Mouse (Mus musculus) adrenal gland, adult 18-20 months (tissue): ENCODE measurements around the gene Peli3. TPM values are rescaled to one million over a fixed set of nuclear protein-coding genes. Genes with fewer than 3 reads are reported as not detected.

ENCODE experiments used
- DNase-seq, 2 experiments: peaks; one replicate each; pipeline ENCODE4 v3.0.0; 2021 to 2022; ENCODE audit warnings: low spot score in 2 of 2
- total RNA-seq, 2 experiments: library from RNA; stranded (reverse); gene quantifications; 1 replicate in 1 of 2; 2 replicates in 1 of 2; pipeline ENCODE4 v1.2.3; 2021

The Peli3 gene
- total RNA-seq, 2 experiments from 2014 or later: 6.8 to 8.9 TPM

DNA sequence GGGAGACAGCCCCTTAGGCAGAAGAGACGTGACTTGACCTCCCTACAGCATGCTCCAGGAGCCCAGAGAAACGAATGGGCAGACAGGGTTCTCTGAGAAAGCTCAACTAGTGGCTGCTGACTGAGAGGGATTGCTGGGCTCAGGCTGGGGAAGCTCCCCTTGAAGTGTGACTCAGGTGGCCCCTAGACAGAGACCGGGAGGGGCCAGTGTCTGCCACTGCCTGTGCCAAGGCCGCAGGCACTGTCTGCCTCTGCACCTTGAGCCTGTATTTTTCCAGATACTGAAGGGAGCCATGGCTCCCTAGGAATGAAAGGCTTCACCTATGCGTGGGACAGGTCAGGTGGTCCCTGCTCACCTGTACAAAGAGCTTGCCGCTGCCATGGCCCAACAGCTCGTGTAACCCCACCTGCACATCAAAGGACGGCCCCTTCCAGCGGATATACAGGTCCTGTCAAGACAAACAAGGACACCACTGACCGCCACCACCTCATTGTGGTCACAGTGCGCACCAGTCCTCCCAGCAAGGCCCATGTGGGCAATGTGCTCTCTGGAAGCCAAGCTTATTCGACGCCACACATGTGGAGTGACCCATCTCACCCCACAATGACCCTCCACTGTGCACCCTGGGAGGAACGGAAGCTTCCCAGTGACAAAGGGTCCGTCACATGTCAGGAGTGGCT, 26.9 kb downstream of the Peli3 start:
- DNase-seq: peak in 1 of 2 experiments; percentile 23

DNA sequence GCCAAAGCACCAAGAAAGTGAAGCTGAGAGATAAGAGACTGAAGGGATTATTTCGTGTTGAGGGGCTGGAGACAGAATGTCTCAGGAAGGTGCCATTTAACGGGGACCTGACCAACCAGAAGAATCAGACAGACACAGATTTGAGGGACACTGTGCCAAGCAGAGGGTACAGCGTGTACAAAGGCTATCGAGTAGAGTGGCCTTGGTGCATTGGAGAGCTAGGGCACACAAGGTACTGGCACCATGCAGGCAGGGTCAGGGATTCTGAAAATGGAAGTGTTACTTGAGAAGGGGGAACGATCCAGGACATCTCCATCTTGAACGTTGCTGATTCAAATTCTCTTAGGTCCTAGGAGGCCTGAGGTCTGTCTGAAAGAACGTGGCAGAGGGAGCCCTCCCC, 33.6 kb downstream of the Peli3 start:
- no peak for DNase-seq

DNA sequence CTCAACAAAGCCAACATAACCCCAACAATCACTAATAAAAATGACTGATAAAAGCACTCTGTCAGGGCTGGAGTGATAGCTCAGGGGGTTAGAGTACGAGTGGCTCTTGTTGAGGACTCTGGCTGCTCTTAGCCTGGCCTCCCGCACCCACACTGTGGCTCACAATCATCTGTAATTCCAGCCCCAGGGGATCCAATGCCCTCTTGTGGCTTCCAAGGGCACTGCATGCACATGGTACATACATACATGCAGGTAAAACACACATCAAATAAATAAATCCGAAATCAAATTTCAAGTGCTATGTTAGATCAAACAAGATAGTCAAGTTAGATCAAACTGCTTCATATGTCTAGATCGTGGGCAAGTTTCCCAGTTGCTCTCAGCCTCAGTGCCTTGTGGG, 34.8 kb downstream of the Peli3 start:
- DNase-seq: no peak

DNA sequence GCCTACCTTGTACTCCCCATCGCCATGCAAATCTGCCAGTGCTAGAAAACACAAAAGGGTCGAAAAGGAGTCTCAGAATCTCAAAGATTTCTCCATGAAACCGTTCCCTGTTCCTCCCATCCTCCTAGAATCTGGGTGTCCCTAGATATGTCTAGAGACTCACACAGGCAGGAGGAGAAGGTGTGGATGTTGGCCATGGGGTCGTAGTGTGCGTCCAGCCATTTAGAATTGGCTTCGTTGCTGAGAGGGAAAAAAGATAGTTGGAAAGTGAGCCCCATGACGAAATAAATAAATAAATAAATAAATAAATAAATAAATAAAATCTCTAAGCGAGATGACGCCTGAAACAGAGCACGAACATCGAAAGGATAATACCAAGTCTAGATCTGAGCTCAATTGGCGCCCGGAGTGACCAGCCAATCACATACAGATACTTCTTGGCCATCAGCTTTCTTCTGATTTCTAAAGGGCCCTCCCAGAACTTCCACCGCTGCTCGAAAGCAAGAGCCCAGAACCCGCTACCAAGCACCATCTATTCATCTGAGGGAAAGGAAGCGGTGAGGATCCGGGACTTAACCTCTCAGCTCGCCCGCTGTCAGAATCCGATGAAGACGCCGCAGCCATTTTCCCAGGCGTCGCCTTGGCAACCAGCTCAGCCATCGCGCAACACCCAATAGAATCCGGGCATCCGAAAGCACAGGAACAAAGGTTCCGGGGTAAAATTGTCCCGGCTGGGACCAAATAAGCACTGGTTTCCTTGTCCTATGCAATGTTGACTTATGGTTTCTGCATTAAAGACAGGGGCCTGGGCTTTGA, 36.7 kb downstream of the Peli3 start, which contains the start of gene Bbs1:
Bbs1 (minus strand) TSS at position 650 of the 816 bp plus-strand sequence.
- DNase-seq: peak; percentile 72 to 78

DNA sequence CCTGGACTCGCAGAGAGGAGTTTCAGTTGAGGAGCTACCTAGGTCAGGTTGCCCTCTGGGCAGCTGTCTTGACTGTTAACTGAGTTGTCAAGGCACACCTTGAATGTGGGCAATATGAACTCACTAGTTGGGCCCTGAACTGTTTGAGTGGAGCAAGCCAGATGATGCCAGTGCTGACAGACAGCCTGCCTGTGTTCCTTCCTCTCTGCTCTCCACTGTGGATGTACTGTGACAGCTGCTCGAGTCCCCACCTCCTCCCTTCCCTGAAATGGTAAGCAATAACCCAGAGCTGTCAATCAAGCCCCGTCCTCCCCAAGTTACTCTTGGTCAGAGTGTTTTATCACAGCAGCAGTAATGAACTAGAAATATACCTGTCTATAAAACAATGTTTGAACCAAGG, 43.0 kb downstream of the Peli3 start:
- DNase-seq: no peak

DNA sequence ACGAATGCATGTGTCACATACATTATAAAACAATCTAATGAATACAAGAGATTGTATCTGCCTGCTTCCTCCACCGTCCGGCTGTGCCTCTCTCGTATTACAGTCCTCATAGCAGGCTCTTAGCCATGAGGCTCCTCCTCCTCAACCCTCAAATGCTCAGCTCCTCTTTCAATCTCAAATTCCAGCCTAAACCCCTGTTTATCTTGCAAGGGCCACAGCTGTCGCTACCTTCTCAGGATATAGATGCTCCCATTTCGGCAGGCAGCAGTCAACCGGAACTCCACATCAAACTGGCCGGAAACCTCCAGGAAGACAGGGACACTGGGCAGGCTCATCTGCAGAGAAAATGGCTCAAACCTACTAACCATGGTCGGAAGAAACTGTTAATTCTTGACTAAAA, 44.0 kb downstream of the Peli3 start:
- DNase-seq: no peak

DNA sequence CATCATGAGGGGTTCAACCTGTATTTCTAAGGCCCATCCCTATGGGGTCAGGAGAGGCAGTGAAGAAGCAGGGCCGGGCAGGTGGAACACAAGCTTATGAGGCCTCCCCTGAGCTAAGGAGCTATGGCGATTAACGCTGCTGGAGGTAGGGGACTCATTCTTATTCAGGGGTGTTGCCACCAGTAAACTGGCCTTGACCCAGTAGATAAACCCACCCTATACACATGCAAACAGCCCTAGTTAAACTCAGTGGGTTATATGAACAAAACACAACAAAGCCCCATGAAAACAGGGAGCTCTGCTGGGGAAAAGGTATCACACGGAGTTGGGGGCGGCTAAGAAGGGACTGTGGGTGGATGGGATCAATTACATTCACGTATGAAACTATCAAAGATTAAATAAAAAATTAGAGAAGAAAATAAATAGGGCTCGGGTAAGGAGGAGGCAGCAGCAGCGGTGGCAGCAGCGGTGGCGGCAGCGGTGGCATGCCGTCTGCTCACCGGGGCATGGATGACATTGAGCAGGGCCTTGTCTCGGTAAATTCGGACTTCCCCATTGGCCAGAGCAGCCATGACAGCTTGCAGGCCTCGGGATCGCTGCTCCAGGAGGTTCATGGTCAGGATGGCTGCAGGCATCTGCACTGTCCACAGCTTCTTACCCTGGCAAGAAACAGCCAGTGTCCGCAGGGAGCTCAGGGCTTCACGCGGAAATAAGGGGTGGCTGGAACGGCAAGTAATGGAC, 46.0 kb downstream of the Peli3 start:
- DNase-seq: no peak

DNA sequence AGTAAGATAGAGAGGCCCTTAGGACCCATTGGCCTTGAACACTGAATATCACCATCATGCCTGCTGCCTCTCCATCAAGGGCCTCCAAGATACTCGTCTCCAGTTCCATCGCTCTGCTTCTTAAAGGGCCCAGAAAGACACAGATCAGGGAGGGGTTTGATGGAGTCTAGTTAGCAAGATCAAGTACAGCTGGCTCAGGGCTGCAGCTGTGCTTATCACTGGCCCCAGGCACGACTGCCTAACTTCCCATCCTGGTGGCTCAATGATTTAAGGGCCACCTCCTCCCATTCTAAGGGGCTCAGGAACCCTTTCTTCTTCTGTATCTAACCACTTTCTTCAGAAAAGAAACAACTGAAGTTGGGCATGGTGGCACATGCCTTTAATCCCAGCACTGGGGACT, 51.1 kb downstream of the Peli3 start:
- no peak for DNase-seq

DNA sequence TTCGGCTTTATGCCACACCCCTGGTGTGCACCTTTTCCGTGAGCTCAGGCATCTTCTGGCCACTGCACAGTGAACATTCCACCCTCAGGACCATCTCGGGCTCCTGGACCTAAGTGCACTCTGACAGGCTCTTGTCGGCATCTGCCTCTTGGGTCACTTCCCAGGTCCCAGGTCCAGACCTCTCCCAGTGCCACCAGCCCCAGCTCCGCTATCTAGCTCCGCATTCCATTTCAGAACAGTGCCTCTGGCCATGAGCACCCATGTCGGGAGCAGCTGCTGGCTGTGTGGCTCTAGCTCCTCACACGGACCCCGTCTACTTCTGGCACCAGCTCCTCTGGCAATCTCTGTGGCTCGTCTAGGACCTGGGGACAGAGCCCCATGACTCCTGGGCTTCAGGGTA, 53.1 kb downstream of the Peli3 start:
- no peak for DNase-seq

DNA sequence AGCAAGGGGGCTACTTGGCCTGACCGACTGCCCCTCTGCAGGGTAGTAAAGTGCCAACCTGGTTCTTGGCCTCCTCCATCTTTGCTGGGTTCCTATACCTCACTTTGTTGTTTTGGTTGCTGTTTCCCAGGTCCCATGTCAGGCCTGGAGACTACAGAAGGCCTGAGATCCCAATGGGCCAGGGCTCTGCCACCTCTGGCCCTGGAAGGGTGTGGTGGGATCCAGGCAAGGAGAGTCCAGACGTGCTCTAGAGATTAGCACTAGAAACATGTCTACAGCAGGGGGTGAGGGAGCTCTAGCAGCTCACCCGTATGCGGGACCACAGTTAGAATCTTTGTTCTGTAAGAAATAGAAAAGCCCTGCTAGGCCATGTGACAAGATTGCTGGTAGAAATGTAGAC, 59.0 kb downstream of the Peli3 start:
- no peak for DNase-seq

Other genes with a start within 250 kb of the Peli3 start
- not detected for gene Gm960, start 244.5 kb downstream of the Peli3 start, total RNA-seq
- 1 to 10 TPM in 1 of 2 experiments, under 1 TPM in 1; 0.58 to 1.3 TPM for gene Sptbn2, start 232.0 kb downstream of the Peli3 start, total RNA-seq
- gene Rbm4b, start 186.6 kb downstream of the Peli3 start, total RNA-seq: 10 to 100 TPM; 18.4 to 18.8 TPM
- gene Rbm4, start 149.2 kb downstream of the Peli3 start, total RNA-seq: 10 to 100 TPM; 64.1 to 66.8 TPM
- gene Gm21992, start 131.5 kb downstream of the Peli3 start, total RNA-seq: 10 to 100 TPM; 28.1 to 30.6 TPM
- 10 to 100 TPM; 46.1 to 59.0 TPM for gene Rbm14, start 131.5 kb downstream of the Peli3 start, total RNA-seq
- 100 to 1,000 TPM in 1 of 2 experiments, 10 to 100 TPM in 1; 94.4 to 109 TPM for gene Ccs, start 103.8 kb downstream of the Peli3 start, total RNA-seq
- under 1 TPM in 1 of 2 experiments, not detected in 1; 0.13 TPM for gene Ccdc87, start 103.8 kb downstream of the Peli3 start, total RNA-seq
- 100 to 1,000 TPM; 318 to 345 TPM for gene Ctsf, start 88.0 kb downstream of the Peli3 start, total RNA-seq
- gene Actn3, start 65.2 kb downstream of the Peli3 start, total RNA-seq: 1 to 10 TPM in 1 of 2 experiments, under 1 TPM in 1; 0.73 to 1.5 TPM
- 10 to 100 TPM; 16.9 to 20.5 TPM for gene Zdhhc24, start 64.5 kb downstream of the Peli3 start, total RNA-seq
- gene Bbs1, start 36.5 kb downstream of the Peli3 start, total RNA-seq: 1 to 10 TPM; 5.1 to 8.9 TPM
- gene Dpp3, start 14.8 kb downstream of the Peli3 start, total RNA-seq: 10 to 100 TPM; 51.4 to 86.6 TPM
- gene Mrpl11, start 19.0 kb upstream of the Peli3 start, total RNA-seq: 10 to 100 TPM; 51.3 to 59.1 TPM
- under 1 TPM; 0.35 to 0.46 TPM for gene Npas4, start 47.2 kb upstream of the Peli3 start, total RNA-seq
- 1 to 10 TPM; 2.9 to 4.5 TPM for gene Slc29a2, start 80.7 kb upstream of the Peli3 start, total RNA-seq
- gene B4gat1, start 95.7 kb upstream of the Peli3 start, total RNA-seq: 10 to 100 TPM; 25.9 to 31.8 TPM
- gene AC124502.3, start 95.8 kb upstream of the Peli3 start, total RNA-seq: 1 to 10 TPM in 1 of 2 experiments, under 1 TPM in 1; 0.73 to 1.5 TPM
- 10 to 100 TPM; 28.4 to 29.3 TPM for gene Brms1, start 98.2 kb upstream of the Peli3 start, total RNA-seq
- 1 to 10 TPM; 3.4 to 4.2 TPM for gene Rin1, start 107.4 kb upstream of the Peli3 start, total RNA-seq
- 10 to 100 TPM in 1 of 2 experiments, 1 to 10 TPM in 1; 7.3 to 16.2 TPM for gene Cd248, start 125.0 kb upstream of the Peli3 start, total RNA-seq
- 1 to 10 TPM; 1.4 to 1.5 TPM for gene Tmem151a, start 142.4 kb upstream of the Peli3 start, total RNA-seq
- gene Yif1a, start 145.4 kb upstream of the Peli3 start, total RNA-seq: 10 to 100 TPM; 56.4 to 75.3 TPM
- 1 to 10 TPM; 1.9 to 2.3 TPM for gene Cnih2, start 155.4 kb upstream of the Peli3 start, total RNA-seq
- gene Rab1b, start 163.9 kb upstream of the Peli3 start, total RNA-seq: 100 to 1,000 TPM; 179 to 194 TPM
- gene Klc2, start 175.4 kb upstream of the Peli3 start, total RNA-seq: 10 to 100 TPM; 49.2 to 49.8 TPM